Mouse (Mus musculus): Measurements from ENCODE around the gene Eln. TPM values are rescaled to one million over a fixed set of nuclear protein-coding genes. Genes with fewer than 3 reads are reported as not detected.
A peak's percentile ranks its signal among the peaks of the same experiment; 100 is the strongest.

Gene Eln
- polyA plus RNA-seq, 1 experiment: 1.9 TPM

GRCm38 (mm10) chr5:134765441-134765840 is 18.3 kb upstream of the Eln start:
- no peak overlapping the region for H3K27ac ChIP-seq (ENCODE audit: insufficient read depth, low read length)
- H3K4me3 ChIP-seq (ENCODE audit: low read depth, low read length): 0 out of 2 replicates have a peak overlapping the region, but pooled peaks have one; percentile 10
- no peaks in the 10 kb centered on the region for H3K36me3 ChIP-seq (ENCODE audit: control insufficient read depth, insufficient read depth, low read length, poor library complexity, severe bottlenecking)
- TF ChIP-seq CTCF (IDR thresholded peaks at IDR 0.05; ENCODE audit: low read depth, low read length) (no peak), EP300 (IDR thresholded peaks at IDR 0.05; ENCODE audit: insufficient read depth, low read depth, low read length) (no peak), POLR2A (IDR thresholded peaks at IDR 0.05; ENCODE audit: insufficient read depth, low read length) (no peak)
- H3K27me3 ChIP-seq (ENCODE audit: control insufficient read depth, insufficient read depth, low read length, poor library complexity, severe bottlenecking): no peaks in the 10 kb centered on the region
- no peaks in the 10 kb centered on the region for H3K9me3 ChIP-seq (replicated peaks; ENCODE audit: control insufficient read depth, insufficient read depth, low read length, poor library complexity, severe bottlenecking)
- H3K9ac ChIP-seq (ENCODE audit: low read depth, poor library complexity, severe bottlenecking): no peak overlapping the region
- no peaks in the 10 kb centered on the region for H3K4me1 ChIP-seq (ENCODE audit: control insufficient read depth, insufficient read depth, low read length)

DNA sequence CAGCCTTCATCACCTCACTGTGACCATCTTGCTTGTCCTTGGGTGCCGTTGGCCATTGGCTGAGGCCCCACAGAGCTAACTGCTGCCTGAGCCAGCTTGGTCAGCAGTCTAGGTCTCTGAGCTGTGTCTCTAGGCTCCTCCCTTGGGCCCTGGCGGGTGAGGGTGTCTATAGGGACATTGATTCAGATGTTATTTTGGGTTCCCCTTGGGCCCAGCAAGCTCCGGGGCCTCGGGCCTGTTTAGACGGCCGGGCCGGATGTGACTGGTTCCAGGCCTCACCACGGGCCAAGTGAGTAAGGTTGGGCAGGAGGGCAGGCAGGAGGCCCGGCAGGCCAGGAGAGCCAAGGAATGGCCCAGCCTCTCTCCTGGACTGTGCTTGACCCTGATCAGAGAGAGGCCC is 16.2 kb upstream of the Eln start:
- H3K4me3 ChIP-seq (ENCODE audit: low read depth, low read length): no peak overlapping the region
- H3K36me3 ChIP-seq (ENCODE audit: control insufficient read depth, insufficient read depth, low read length, poor library complexity, severe bottlenecking): no peaks in the 10 kb centered on the region
- no peaks in the 10 kb centered on the region for H3K4me1 ChIP-seq (ENCODE audit: control insufficient read depth, insufficient read depth, low read length)
- no peak overlapping the region for H3K27ac ChIP-seq (ENCODE audit: insufficient read depth, low read length)
- TF ChIP-seq CTCF (IDR thresholded peaks at IDR 0.05; ENCODE audit: low read depth, low read length) (no peak), EP300 (IDR thresholded peaks at IDR 0.05; ENCODE audit: insufficient read depth, low read depth, low read length) (no peak), POLR2A (IDR thresholded peaks at IDR 0.05; ENCODE audit: insufficient read depth, low read length) (no peak)
- no peaks in the 10 kb centered on the region for H3K9me3 ChIP-seq (replicated peaks; ENCODE audit: control insufficient read depth, insufficient read depth, low read length, poor library complexity, severe bottlenecking)
- H3K9ac ChIP-seq (ENCODE audit: low read depth, poor library complexity, severe bottlenecking): no peak overlapping the region
- no peaks in the 10 kb centered on the region for H3K27me3 ChIP-seq (ENCODE audit: control insufficient read depth, insufficient read depth, low read length, poor library complexity, severe bottlenecking)

DNA sequence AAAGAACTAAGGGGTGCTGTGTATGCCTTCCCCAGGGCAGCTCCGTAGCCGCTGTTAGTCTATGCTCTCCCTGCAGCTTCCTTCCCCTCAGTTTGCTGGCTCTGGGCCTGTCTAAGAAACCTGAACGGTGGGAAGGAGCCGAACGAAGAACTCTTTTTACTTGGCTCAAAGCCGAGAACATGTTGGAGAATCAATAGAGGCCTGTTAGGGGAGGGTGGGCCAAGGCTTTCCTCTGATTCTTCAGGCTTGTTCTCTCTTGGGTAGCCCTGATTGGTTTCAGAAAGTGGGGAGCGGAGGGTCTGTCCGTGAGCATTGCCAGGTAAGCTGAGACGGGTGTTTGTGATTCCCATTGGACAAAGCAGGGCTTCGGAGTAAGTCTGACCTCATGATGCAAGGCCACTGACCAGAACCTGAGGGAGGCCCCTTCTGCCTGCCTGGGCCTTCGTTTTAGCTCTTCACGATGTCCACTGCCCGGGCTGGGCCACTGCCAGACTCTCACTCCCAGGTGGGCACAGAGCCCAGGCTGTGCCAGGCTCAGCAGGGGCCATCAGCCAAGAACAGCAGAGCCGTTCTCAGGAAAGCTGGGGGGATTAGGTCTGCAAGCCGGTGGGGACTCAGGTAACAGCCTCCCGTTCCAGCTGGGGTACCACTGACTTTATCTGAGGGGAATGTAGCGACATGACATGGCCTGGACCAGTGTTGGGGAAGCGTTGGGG is 14.4 kb upstream of the Eln start:
- Histone ChIP-seq H3K27ac (ENCODE audit: insufficient read depth, low read length) (no peak overlapping the region), H3K9ac (ENCODE audit: low read depth, poor library complexity, severe bottlenecking) (no peak overlapping the region), H3K9me3 (replicated peaks; ENCODE audit: control insufficient read depth, insufficient read depth, low read length, poor library complexity, severe bottlenecking) (no peaks in the 10 kb centered on the region), H3K4me1 (ENCODE audit: control insufficient read depth, insufficient read depth, low read length) (no peaks in the 10 kb centered on the region), H3K36me3 (ENCODE audit: control insufficient read depth, insufficient read depth, low read length, poor library complexity, severe bottlenecking) (no peaks in the 10 kb centered on the region), H3K4me3 (ENCODE audit: low read depth, low read length) (no peak overlapping the region), H3K27me3 (ENCODE audit: control insufficient read depth, insufficient read depth, low read length, poor library complexity, severe bottlenecking) (no peaks in the 10 kb centered on the region)
- TF ChIP-seq EP300 (IDR thresholded peaks at IDR 0.05; ENCODE audit: insufficient read depth, low read depth, low read length) (no peak), CTCF (IDR thresholded peaks at IDR 0.05; ENCODE audit: low read depth, low read length) (no peak), POLR2A (IDR thresholded peaks at IDR 0.05; ENCODE audit: insufficient read depth, low read length) (no peak)

DNA sequence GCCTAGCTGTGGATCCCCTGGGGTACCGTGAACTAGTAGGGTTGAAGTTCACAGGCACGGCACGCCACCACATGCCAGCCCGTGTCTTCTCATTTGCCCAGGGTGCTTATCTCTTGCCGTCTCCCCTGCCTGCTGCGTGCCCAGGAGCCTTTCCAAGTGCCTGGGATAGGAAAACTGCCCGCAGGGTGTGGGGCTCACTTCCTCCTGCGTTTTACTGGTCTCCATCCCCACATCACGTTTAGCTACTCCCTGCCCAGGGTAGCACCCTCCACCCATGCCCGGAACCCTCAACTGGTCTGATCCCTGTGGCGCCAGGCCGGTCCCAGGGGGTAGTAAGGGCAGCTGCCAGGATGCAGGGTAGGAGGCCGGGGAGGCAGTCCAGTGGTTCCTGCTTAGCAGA is 8.9 kb upstream of the Eln start:
- TF ChIP-seq CTCF (IDR thresholded peaks at IDR 0.05; ENCODE audit: low read depth, low read length) (no peak), EP300 (IDR thresholded peaks at IDR 0.05; ENCODE audit: insufficient read depth, low read depth, low read length) (no peak), POLR2A (IDR thresholded peaks at IDR 0.05; ENCODE audit: insufficient read depth, low read length) (no peak)
- Histone ChIP-seq H3K36me3 (ENCODE audit: control insufficient read depth, insufficient read depth, low read length, poor library complexity, severe bottlenecking) (no peaks in the 10 kb centered on the region), H3K4me1 (ENCODE audit: control insufficient read depth, insufficient read depth, low read length) (peaks cover 3% of the 10 kb centered on the region), H3K27me3 (ENCODE audit: control insufficient read depth, insufficient read depth, low read length, poor library complexity, severe bottlenecking) (no peaks in the 10 kb centered on the region), H3K27ac (ENCODE audit: insufficient read depth, low read length) (no peak overlapping the region), H3K9me3 (replicated peaks; ENCODE audit: control insufficient read depth, insufficient read depth, low read length, poor library complexity, severe bottlenecking) (no peaks in the 10 kb centered on the region), H3K9ac (ENCODE audit: low read depth, poor library complexity, severe bottlenecking) (no peak overlapping the region), H3K4me3 (ENCODE audit: low read depth, low read length) (no peak overlapping the region)

- Histone ChIP-seq H3K4me3 (ENCODE audit: low read depth, low read length) (no peak overlapping the region), H3K9ac (ENCODE audit: low read depth, poor library complexity, severe bottlenecking) (no peak overlapping the region), H3K9me3 (replicated peaks; ENCODE audit: control insufficient read depth, insufficient read depth, low read length, poor library complexity, severe bottlenecking) (no peaks in the 10 kb centered on the region), H3K27ac (ENCODE audit: insufficient read depth, low read length) (no peak overlapping the region), H3K36me3 (ENCODE audit: control insufficient read depth, insufficient read depth, low read length, poor library complexity, severe bottlenecking) (no peaks in the 10 kb centered on the region), H3K27me3 (ENCODE audit: control insufficient read depth, insufficient read depth, low read length, poor library complexity, severe bottlenecking) (no peaks in the 10 kb centered on the region), H3K4me1 (ENCODE audit: control insufficient read depth, insufficient read depth, low read length) (peaks cover 3% of the 10 kb centered on the region)
- TF ChIP-seq EP300 (IDR thresholded peaks at IDR 0.05; ENCODE audit: insufficient read depth, low read depth, low read length) (no peak), CTCF (IDR thresholded peaks at IDR 0.05; ENCODE audit: low read depth, low read length) (no peak), POLR2A (IDR thresholded peaks at IDR 0.05; ENCODE audit: insufficient read depth, low read length) (no peak)
Measured at GRCm38 (mm10) chr5:134754096-134754495, 7.0 kb upstream of the Eln start.

DNA sequence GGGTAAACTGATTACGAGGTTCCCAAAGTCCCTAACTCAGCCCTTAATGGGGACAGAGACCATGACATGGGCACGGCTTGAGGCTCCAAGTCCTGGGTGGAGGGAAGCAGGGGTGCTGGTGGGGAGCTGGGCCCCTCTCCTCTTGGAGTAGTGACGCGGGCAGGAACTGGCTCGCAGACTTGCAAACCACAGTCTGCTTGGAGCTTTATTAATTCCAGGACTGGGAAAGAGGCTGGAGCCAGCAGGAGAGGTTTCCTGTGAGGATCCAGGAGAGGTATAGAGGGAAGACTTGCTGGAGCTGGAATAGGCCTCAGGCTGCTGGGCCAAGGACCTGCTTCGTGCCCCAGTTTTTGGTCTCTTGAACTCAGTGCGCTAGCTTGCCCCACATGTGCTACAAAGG is 3.3 kb upstream of the Eln start:
- H3K27me3 ChIP-seq (ENCODE audit: control insufficient read depth, insufficient read depth, low read length, poor library complexity, severe bottlenecking): no peaks in the 10 kb centered on the region

More for the DNA sequence above, 3.3 kb upstream of the Eln start:
- TF ChIP-seq POLR2A (IDR thresholded peaks at IDR 0.05; ENCODE audit: insufficient read depth, low read length): no peak
- no peak for TF ChIP-seq CTCF (IDR thresholded peaks at IDR 0.05; ENCODE audit: low read depth, low read length)
- no peak for TF ChIP-seq EP300 (IDR thresholded peaks at IDR 0.05; ENCODE audit: insufficient read depth, low read depth, low read length)
- H3K4me3 ChIP-seq (ENCODE audit: low read depth, low read length): no peak overlapping the region
- H3K9ac ChIP-seq (ENCODE audit: low read depth, poor library complexity, severe bottlenecking): no peak overlapping the region
- H3K9me3 ChIP-seq (replicated peaks; ENCODE audit: control insufficient read depth, insufficient read depth, low read length, poor library complexity, severe bottlenecking): no peaks in the 10 kb centered on the region
- peaks cover 3% of the 10 kb centered on the region for H3K4me1 ChIP-seq (ENCODE audit: control insufficient read depth, insufficient read depth, low read length)
- no peaks in the 10 kb centered on the region for H3K36me3 ChIP-seq (ENCODE audit: control insufficient read depth, insufficient read depth, low read length, poor library complexity, severe bottlenecking)
- no peak overlapping the region for H3K27ac ChIP-seq (ENCODE audit: insufficient read depth, low read length)

Data from ES-Bruce4 (cell line).